In genomic region chr2:106436136-106436535, GRCm38 (mm10) we compare ENCODE assay signal across 20 mouse cellular contexts.
DNase-seq lines count a peak whose midpoint lies in the region; ATAC-seq and TF ChIP-seq lines count a peak whose summit lies in the region.
"Had no signal": no experiment of that assay in that cellular context is flagged by ENCODE, and none has a peak within 500 bp of the region (broad histone marks: within the 10 kb centered on the region; RNA-seq: fewer than 3 reads in every experiment).

No protein-coding gene starts in this region.

- no peak overlapping the region for H3K4me3 ChIP-seq in kidney, adult 2 months (ENCODE audit: insufficient read depth, low read depth, low read length)
- H3K4me3 ChIP-seq in kidney, embryonic 16.5 days (ENCODE audit: low read length), result no peak overlapping the region
- H3K4me3 ChIP-seq: embryonic facial prominence, embryonic 10.5 days; forebrain, embryonic 13.5 days; gastrocnemius, adult 2 months; heart, embryonic 13.5 days; hindbrain, embryonic 15.5 days had no signal

- no peak overlapping the region for H3K4me2 ChIP-seq in kidney, embryonic 16.5 days (replicated peaks; ENCODE audit: low read depth, low read length)
- H3K4me2 ChIP-seq: forebrain, embryonic 13.5 days; heart, embryonic 13.5 days; hindbrain, embryonic 15.5 days had no signal

- no peaks in the 10 kb centered on the region for H3K9me3 ChIP-seq in kidney, embryonic 16.5 days (ENCODE audit: low read length)
- H3K9me3 ChIP-seq: embryonic facial prominence, embryonic 10.5 days; forebrain, embryonic 13.5 days; heart, embryonic 13.5 days; hindbrain, embryonic 15.5 days had no signal

- no peaks in the 10 kb centered on the region for H3K27me3 ChIP-seq in kidney, adult 2 months (replicated peaks; ENCODE audit: control insufficient read depth, insufficient read depth, low read length)
- no peaks in the 10 kb centered on the region; the same call in 1 of the 2 replicates for H3K27me3 ChIP-seq in kidney, embryonic 16.5 days (ENCODE audit: insufficient read depth, low read length)
- H3K27me3 ChIP-seq: forebrain, embryonic 13.5 days had no signal

- no peak for TF ChIP-seq CTCF in kidney, adult 2 months (conservative IDR thresholded peaks at IDR 0.05; ENCODE audit: insufficient read depth, insufficient read length, low read depth, low read length)
- TF ChIP-seq CTCF in brain, embryonic 14.5 days (IDR thresholded peaks at IDR 0.05; ENCODE audit: borderline replicate concordance, extremely low read depth, insufficient read depth, insufficient read length), result no peak

- DNase-seq in kidney, adult 2 months, result peak; percentile 8
- peak; percentile 32 for DNase-seq in R1 (ENCODE audit: low read depth, low spot score)
- DNase-seq in brain, embryonic 14.5 days (ENCODE audit: low read depth), result peak; percentile 24
- peak; percentile 67 for DNase-seq in embryo, embryonic 9.5 days (ENCODE audit: extremely low spot score)
- no peak for DNase-seq in cerebellum, adult 18-20 months
- DNase-seq in adrenal gland, adult 8-10 months, result no peak
- DNase-seq: adrenal gland, postnatal 14 days; cerebellum, adult 2 months; cerebellum, postnatal 10 days; forebrain, postnatal 0 days; gastrocnemius, adult 2 months; gastrocnemius, postnatal 36 days; heart, adult 11 months; heart, postnatal 36 days had no signal

- H3K4me1 ChIP-seq in kidney, adult 2 months (ENCODE audit: control insufficient read depth, insufficient read depth, low read length), result no peaks in the 10 kb centered on the region; the same call in 1 of the 2 replicates
- peaks cover 6% of the 10 kb centered on the region for H3K4me1 ChIP-seq in kidney, embryonic 16.5 days (ENCODE audit: insufficient read depth, low read length)

- H3K36me3 ChIP-seq in kidney, adult 2 months (ENCODE audit: control insufficient read depth, insufficient read depth, low read length), result no peaks in the 10 kb centered on the region
- no peaks in the 10 kb centered on the region for H3K36me3 ChIP-seq in kidney, embryonic 16.5 days (ENCODE audit: insufficient read depth, low read length)
- H3K36me3 ChIP-seq: embryonic facial prominence, embryonic 10.5 days; heart, embryonic 13.5 days; hindbrain, embryonic 15.5 days had no signal

- no peak for TF ChIP-seq POLR2A in kidney, adult 2 months (IDR thresholded peaks at IDR 0.05; ENCODE audit: low read depth, low read length)
- no peak for TF ChIP-seq POLR2A in brain, embryonic 14.5 days (IDR thresholded peaks at IDR 0.05; ENCODE audit: borderline replicate concordance, extremely low read depth, insufficient read depth, insufficient read length, poor library complexity, severe bottlenecking)

- 72% methylated on average over 2 of the region's 2 CpGs for WGBS in kidney, adult 2 months
- 82% methylated on average over 2 of the region's 2 CpGs for WGBS in kidney, embryonic 16.5 days

- H3K9ac ChIP-seq in kidney, embryonic 16.5 days (replicated peaks; ENCODE audit: low read length), result no peak overlapping the region
- H3K9ac ChIP-seq: forebrain, embryonic 13.5 days; forebrain, postnatal 0 days; heart, embryonic 13.5 days; hindbrain, embryonic 15.5 days had no signal

- no peak for ATAC-seq in kidney, embryonic 16.5 days (ENCODE audit: low FRiP score, low TSS enrichment)
- ATAC-seq: forebrain, embryonic 13.5 days; forebrain, postnatal 0 days; intestine, embryonic 16.5 days had no signal

- no peak overlapping the region for H3K27ac ChIP-seq in kidney, adult 2 months (ENCODE audit: insufficient read depth, low read depth, low read length)
- H3K27ac ChIP-seq in kidney, embryonic 16.5 days (ENCODE audit: low read length), result no peak overlapping the region
- H3K27ac ChIP-seq: embryonic facial prominence, embryonic 10.5 days; forebrain, embryonic 13.5 days; gastrocnemius, adult 2 months; heart, embryonic 13.5 days; hindbrain, embryonic 15.5 days had no signal

Comparison
In these comparisons a context has a peak if more than half of its experiments do, and no peak if none do; other contexts are left out.
1. DNase-seq: peak in kidney, adult 2 months (single experiment), R1 (single experiment), brain, embryonic 14.5 days (single experiment) and embryo, embryonic 9.5 days (single experiment); none in cerebellum, adult 18-20 months (0 of 2) and adrenal gland, adult 8-10 months (single experiment).